Mouse (Mus musculus): ENCODE results near the gene Lck.

The Lck gene

DNA sequence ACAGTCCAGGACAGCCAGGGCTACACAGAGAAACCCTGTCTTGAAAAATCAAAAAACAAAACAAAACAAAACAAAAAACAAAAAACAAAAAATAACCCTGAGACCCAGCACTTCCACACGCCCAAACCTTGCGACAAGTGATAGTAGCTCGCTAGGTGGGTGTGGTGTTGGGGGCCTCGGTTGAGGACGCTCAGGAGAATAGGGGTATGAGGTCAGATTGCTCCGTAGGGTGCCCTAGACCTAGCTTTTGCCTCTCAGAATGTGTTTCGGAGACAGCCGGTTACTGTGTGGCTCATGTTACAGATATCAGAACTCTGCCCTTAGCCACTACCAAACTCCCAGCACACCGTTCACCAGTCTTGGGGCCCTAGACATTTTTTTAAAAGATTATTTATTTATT lies 12.3 kb upstream of the Lck start:
- DNase-seq (ENCODE audit: low spot score in 2 of 2): no peak

DNA sequence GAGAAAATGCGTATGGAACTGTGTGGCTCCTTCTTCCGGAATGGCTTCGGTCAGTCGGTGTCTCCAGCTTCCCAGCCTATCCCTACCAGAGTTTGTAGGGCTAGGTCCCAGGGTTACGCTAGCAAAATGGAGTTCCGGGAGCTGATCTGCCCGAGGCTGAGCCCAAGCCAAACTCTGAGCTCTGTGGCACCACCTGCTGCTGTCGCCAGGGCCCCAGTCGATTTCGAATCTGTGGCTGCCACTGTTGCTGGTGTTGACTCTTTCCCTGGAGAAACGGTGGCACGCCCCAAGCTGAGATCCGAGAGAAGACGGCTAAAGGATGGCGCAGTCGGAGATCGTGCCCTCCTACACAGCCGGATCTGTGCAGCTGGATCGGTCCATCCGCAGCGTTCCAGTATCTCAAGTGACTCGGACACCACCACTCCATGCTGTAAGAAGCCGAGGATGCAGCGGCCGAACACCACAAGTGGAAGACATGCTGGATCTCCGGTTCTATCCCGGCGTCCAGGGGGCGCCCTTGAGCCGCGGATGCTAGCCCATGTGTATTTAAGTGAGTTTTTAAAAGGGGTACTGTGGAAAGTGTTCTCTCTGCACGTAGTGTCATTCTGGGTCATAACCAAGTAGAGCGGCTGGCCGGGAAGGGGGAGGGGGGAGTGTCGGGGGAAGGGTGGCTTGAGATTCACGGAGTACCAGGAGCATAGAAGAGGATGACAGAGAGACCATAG lies 11.6 kb upstream of the Lck start:
- peak; percentile 88 to 96 for DNase-seq (ENCODE audit: low spot score in 2 of 2)

DNA sequence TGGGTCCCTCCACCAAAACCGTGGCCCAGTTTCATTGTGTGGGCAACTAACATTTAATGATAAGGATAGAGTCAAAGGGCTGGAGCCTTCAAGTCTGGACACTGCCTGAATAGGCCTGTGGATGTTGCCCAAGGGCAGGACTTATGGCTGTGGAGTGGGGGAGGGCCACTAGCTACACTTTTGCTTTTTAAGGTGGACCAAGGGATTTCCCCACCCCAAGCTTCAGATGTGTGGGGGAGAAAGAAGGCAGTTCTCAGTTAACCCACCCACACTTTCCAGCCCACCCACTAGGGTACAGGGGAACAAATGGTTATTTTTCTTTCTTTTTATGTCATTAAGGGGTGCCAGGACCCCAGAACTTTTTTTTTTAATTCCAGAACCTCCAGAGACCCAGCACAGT lies 10.9 kb upstream of the Lck start:
- no peak for DNase-seq (ENCODE audit: low spot score in 2 of 2)

DNA sequence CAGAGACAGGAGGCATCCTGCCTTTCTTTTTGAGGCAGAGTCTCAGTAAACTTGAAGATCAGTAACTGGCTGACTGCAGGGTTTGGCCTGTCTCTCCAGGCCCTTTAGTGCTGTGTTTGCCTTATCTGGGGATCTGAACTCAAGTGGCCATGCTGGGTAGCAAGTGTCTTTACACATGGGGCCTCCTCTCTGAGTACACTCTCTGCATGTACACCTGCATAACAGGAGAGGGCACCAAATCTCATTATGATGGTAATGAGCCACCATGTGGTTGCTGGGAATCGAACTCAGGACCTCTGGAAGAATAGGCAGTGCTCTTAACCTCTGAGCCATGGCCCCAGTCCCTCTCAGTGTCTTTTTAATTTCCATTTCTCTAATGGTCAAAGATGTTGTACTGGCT lies 8.8 kb upstream of the Lck start:
- DNase-seq (ENCODE audit: low spot score in 2 of 2): no peak

DNA sequence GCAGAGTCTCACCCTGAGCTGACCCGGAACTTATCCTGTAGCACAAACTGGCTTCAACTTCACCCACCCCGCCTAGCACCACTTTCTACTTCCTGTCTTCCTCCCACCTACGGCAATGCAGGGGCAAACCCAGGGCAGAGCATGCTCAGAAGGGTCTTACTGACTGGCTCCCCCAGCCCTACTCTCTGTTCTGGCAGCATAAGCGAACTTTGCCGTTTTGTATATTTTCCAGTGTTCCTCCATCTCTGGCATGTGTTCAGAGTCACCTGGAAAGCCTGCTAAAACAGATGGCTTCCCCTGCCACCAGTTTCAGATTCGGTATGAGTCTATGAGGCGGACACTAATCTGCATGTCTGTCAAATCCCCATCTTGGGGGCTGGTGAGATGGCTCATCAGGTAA lies 6.9 kb upstream of the Lck start:
- no peak for DNase-seq (ENCODE audit: low spot score in 2 of 2)

DNA sequence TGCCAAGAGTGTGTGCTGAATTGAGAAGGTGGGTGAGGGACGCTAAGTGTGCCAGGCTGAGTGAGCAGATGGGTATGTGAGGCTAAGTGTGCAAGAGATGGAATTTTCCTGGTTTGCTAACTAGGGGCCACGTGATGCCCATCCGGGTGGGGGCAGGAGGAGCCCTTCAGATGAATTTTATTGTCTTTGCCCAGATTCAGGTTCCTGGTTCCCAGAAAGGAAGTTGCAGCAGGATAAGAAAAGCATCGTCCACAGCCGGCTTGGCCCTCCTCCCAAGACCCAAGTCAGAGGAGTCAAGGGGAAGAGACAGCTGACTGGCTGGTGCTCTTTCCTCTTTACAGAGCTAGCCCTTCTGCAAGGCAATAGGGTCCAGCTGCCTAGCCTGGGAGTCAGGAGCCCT lies 5.0 kb upstream of the Lck start, which contains the start of gene Fam167b:
Fam167b (minus strand) TSS at position 84 of the 400 bp plus-strand sequence.
- no peak for DNase-seq (ENCODE audit: low spot score in 2 of 2)

DNA sequence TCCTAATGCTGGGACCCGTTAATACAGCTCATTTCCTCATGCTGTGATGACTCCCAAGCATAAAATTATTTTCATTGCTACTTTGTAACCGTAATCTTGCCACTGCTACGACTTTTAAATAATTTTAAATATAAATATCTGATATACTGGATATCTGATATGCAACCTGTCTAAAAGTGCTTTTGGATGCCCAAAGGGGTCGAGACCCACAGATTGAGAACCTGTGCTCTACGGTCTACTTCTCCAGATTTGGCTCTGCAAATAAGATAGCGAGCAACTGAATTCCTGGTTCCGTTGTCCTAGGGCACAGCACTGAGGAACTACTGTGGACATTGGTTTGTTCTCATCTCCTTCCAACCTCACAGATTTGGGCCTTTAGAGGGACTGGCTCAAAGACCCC lies 4.2 kb upstream of the Lck start:
- DNase-seq (ENCODE audit: low spot score in 2 of 2): no peak

DNA sequence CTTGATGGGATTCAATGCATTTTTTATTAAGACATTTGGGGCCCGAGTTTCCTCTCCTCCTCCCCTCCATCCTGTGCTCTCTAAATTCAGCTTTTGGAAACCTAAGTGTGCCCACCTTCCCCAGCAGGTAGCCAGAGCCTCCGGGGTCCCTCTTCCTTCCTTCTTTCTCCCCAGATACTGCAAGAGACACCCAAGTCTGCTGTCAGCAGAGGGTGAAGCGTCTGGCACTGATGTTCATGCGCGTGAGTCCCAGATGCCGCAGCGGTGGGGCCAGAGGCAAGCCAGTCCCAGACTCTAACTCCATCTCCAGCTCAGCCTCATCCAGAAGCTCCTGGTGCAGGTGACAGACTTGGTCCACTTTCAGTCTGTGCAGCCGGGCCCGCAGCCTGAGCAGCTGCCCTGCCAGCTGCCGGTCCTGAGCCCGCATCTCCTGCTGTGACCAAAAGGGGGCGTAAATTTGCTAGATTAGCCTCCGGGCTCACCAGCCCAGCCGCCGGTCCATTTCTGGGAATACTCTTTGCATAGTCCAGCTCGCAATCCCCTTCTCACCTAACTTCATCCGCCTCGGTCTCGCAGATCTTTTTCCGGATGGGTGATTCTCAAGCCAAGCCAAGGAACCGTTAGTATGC lies 3.5 kb upstream of the Lck start:
- peak; percentile 74 to 87 for DNase-seq (ENCODE audit: low spot score in 2 of 2)

DNA sequence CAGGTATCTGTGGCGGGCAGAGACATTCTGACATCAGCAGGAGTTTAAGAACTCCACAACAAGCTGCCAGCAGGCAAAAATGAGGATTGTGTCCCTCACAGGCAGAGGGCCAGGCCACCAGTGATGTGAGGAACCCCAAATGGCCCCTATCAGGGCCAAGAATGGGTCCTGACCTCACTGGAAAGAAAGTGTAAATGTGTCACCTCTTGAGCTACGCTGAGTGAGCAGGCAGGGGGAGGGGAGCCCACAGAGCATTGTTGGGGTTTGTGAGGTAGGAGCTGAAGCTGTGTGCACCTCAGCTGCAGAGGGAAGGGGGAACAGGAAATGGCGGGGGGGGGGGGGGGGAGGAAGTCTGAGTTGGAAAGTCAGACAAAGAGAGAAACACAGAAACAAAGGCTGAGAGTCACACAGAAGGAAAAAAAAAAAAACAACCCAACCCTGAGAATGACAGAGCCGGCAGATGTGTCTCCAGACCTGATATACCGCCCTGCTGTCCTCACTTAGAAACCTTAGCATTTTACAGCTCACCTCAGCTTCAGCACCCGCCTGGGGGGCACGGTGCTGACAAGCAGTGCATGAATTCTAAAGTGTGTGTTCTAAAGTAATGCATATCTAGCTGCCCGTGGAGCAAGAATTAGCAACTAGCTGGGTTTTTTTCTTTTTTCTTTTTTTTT lies 1.9 kb upstream of the Lck start:
- DNase-seq (ENCODE audit: low spot score in 2 of 2): peak in 1 of 2 experiments; percentile 60

DNA sequence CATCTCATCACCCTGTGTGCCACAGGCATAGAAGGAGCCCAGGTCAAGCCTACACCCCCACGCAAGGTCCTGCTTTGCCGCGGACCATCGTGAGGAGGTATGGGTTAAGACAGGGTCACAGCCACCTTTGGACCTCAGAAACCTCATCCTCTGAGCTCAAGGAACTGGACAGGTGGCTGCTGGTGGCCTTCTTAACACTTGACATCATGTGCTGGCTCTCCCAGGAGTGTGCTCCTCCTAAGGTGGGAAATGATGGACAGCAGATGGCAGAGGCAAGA lies 409 bp downstream of the Lck start:
- DNase-seq (ENCODE audit: low spot score in 2 of 2): no peak

DNA sequence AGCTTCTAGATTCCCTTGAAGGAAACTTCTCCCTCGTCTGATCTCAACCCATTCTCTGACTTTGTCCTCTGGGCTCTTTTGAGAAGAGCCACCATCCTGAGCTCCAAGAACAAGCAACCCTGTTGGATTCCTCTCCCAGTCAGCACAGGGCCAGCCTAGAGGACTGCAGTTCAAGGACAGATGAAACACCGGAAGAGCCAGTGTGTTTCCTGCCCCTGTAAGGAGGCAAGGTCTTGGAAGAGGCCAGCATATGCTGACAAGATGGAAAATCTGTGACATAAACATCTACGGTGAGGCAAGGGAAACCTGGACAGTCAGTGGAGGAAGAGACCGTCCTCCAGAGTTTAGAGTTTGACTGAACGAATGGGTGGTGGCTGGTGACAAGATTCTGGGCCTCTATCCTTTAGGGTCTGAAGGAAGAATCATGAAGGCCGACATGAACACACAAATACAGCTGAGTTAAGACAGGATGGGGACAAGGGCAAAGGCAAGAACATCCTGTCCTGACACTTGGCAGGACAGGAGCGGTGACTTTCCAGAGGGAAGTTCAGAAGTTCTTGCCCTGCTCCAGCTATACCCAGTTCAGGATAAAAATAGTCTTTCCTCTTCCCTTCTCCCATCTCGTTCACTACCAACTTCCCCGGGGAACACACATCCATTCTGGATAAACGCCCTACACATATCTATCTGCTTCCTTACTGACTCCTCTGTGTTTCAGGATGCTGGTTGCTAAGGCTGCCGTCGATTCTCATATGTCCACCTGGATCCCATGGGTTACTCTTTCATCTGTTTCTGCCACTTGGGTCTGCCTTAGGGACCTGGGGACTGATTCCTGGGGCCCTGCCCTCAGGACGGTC lies 977 bp downstream of the Lck start:
- DNase-seq (ENCODE audit: low spot score in 2 of 2): no peak

DNA sequence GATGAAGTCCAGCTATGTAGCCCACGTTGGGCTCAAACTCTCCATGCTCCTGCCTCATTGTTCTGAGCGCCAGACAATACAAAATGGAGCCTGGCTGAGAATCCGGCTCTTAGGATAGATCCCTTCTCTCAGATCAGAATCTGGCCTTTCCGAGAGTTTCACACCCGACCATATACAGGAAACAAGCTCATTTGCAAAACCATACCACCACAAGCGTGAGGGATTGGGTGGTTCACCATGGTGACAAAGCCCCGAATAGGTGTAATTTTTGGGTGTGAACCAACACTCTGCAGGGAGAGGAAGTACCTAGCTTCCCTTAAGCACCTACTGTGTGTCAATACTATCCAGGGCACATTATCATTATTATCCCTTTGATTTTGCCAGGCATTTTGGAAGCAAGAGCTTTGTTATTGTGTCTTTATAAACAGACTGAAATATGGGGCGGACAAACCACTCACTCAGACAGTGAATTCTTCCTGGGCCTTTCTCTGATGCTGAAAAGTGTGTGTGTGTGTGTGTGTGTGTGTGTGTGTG lies 1.8 kb downstream of the Lck start:
- DNase-seq (ENCODE audit: low spot score in 2 of 2): no peak

DNA sequence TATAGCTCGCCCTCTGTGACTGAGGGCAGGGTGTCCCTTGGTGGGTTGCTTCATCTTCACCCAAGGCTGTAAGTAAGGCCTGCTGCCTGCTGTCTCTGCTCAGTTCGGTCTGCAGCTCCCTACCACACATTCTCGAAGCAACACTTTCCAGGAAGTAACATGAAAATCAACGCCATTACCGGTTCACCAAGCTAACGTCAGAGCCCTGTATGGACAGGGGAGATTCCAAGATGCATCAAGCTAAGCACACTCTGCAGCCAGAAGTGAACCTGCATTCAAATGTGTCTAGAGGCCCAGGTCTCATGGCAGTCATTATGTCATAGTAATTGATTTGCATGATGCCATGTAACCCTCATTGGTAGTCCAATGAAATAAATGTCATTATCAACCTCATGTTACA lies 3.4 kb downstream of the Lck start:
- no peak for DNase-seq (ENCODE audit: low spot score in 2 of 2)

DNA sequence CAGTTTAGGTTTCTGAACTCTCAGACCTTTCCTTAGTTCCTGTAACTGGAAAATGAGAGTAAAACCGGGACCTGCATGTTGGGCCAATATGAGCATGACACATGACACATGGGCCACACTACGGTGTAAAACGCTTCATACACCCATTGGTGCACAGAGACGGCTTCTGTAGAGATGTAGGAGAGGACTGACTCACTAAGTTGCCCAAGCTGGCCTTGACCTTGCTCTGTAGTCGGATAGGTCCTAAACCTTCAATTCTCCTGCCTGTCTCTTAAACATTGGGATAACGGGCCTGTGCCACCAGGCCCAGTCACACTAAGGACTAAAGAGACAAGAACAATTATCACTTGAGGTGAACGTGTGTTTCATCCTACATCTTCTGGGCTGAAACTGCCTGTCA lies 5.1 kb downstream of the Lck start:
- DNase-seq (ENCODE audit: low spot score in 2 of 2): no peak

DNA sequence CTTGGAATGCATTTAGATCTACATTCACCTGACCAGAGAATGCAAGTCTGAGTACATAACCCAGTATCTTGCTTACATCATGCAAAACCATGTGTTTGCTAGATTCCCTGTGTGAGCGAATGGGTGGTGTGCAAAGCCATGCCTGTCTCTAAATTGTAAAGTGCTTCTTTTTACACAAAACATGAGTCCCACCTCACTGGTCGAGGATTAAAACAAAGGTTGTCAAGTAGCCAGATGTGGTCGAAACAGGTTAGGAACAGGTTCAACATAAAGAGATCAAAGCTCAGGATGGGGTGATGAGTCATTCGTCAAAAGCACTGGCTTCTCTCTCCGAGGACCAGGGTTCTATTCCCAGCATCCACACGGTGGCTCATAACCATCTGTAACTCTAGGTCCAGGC lies 8.3 kb downstream of the Lck start:
- no peak for DNase-seq (ENCODE audit: low spot score in 2 of 2)

DNA sequence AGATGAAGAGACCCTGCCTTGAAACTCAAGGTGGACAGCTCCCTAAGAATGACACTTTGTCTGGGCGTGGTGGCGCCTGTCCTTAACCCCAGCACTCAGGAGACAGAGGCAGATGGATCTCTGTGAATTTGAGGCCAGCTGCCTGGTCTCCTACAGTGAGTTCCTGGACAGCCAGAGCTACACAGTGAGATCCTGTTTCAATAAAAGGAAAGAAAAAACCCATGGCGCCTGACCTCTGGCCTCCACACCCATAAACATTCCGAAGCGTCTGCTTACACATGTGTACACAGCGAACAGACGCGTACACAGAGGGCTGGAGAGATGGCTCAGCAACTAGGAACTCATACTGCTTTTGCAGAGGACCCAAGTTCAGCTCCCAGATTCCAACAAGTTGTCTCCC lies 9.7 kb downstream of the Lck start:
- DNase-seq (ENCODE audit: low spot score in 2 of 2): no peak

DNA sequence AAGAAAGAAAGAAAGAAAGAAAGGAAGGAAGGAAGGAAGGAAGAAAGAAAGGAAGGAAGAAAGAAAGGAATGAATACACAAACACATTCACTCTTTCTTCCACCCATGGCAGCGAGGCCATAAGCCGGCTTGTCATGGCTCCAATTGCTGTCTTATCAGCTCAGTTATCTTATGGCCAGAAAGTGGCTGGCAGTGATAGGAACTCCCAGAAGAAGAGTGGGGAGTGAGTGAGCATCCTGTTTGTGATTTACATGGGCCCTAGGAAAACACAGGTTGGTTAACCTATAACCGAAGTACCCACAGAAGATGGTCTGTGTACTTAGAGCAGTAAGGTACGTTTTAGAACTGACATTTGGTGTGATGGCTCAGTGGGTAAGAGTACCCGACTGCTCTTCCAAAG lies 12.3 kb downstream of the Lck start:
- DNase-seq (ENCODE audit: low spot score in 2 of 2): no peak

DNA sequence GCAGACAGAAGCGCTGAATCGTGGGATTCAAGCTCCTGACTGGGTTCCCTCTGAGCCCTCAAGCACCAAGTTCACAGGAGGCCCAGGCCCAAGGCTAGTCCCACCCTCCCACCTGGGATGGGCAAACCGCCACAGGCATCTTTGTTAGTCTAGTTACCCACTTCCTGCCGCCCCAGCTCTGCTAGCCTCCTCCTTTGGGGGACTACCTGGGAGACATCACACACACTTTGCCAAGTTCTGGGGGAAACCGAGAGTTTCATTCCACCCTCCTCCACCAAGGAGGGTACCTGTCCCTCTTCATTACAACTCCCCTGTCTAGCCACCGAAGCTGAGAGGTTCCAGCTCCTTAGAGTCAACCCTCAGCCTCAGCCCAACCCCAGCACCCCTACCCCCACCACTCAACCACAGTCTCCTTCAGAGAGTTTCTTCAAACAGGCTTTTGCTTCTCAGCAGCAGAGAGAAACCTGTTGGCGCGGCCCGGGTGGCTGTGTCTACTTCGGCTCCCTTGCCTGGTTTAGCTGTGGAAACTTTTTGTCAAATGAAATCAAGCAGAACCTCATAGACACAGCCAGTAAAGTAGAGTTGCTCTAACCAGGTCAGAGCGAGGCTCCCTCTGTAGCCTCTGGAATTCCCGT lies 15.0 kb downstream of the Lck start:
- peak; percentile 39 to 71 for DNase-seq (ENCODE audit: low spot score in 2 of 2)

DNA sequence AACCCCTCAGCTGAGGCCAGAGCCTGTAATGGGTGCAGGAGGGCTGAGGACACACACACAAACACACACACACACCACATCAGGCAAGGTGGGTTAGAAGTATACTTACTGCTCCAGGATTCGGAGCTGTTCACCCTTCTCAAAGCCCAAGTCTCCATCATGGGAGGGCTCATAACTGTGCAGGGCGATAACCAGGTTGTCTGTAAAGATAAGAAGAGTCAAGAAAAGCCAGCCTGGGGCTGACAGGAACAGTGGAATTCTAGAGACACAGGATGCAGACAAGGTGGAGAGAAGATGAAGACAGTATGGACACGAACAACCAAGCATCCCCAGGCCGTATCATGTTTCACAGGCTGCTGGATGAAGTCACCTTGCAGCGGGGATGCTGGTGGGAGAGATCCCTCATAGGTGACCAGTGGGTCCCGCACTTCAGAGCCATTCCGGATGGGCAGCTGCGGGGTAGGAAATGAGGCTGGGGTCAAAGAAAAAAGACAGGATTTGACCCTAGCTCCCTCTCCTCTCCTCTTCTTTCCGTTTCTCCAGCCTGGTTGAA lies 16.1 kb downstream of the Lck start:
- DNase-seq (ENCODE audit: low spot score in 2 of 2): peak; percentile 47 to 67

DNA sequence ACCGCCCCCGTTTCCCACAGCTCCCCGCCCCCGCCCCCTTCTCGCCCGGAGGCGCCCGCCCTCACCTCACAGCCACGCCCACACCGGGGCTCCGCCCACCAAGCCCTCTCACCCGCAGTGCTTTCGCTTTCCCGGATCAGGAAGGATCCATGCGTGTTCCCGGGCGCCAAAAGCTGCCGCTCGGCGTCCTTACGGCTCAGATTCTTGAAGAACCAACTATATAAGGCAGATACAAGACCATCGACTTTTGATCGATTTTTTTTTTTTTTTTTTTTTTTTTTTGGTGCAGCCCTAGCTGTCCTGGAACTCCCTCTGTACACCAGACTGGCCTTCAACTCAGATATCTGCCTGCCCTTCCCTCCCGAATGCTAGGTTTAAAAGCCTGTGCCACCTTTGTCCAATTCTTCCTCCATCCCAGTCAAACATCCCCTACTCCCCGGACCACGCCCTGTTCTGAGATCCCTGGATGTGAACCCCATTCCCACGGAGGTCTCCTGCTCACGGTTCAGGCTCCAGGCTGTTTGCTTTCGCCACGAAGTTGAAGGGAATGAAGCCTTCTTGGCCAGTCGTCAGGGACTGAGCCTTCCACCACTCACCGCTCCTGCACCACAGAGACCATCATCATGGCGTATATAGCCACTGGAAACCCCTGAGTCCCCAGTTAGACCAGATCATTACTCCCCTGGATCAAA lies 16.8 kb downstream of the Lck start:
- DNase-seq (ENCODE audit: low spot score in 2 of 2): peak; percentile 91 to 95
